Mouse (Mus musculus) neural tube, embryonic 13.5 days (tissue): ENCODE measurements around the gene Pigv. TPM values are rescaled to one million over a fixed set of nuclear protein-coding genes. Genes with fewer than 3 reads are reported as not detected.

Experiments
- ATAC-seq: fragments of 200-750 bp; cut with Nextera tagmentation; 2 replicates; pipeline ENCODE4 v1.8.0; 2017; ENCODE audit warnings: low read depth, mild to moderate bottlenecking, moderate TSS enrichment, moderate library complexity
- H3K27ac ChIP-seq: fragments of 300-500 bp; sonication (generic); replicated peaks from 2 replicates; pipeline ENCODE4 v1.5.1; 2015; ENCODE audit warnings: moderate library complexity, mild to moderate bottlenecking, inconsistent platforms
- H3K27me3 ChIP-seq: fragments of 300-500 bp; sonication (generic); 2 replicates; pipeline ENCODE4 v1.6.1; 2015; ENCODE audit warnings: mild to moderate bottlenecking, inconsistent platforms
- H3K36me3 ChIP-seq: fragments of 300-500 bp; sonication (generic); 2 replicates; pipeline ENCODE4 v1.6.1; 2015; ENCODE audit warnings: mild to moderate bottlenecking, inconsistent platforms
- H3K4me1 ChIP-seq: fragments of 300-500 bp; sonication (generic); replicated peaks from 2 replicates; pipeline ENCODE4 v1.6.1; 2015; ENCODE audit warnings: inconsistent platforms
- H3K4me2 ChIP-seq: fragments of 300-500 bp; sonication (generic); 2 replicates; pipeline ENCODE4 v1.6.1; 2015; ENCODE audit warnings: inconsistent platforms, mild to moderate bottlenecking, moderate library complexity
- H3K4me3 ChIP-seq: fragments of 300-500 bp; sonication (generic); 2 replicates; pipeline ENCODE4 v1.5.1; 2015; ENCODE audit warnings: mild to moderate bottlenecking, inconsistent platforms
- H3K9ac ChIP-seq: fragments of 300-500 bp; sonication (generic); 2 replicates; pipeline ENCODE4 v1.6.1; 2015; ENCODE audit warnings: moderate library complexity, mild to moderate bottlenecking, inconsistent platforms
- H3K9me3 ChIP-seq: fragments of 300-500 bp; sonication (generic); 2 replicates; pipeline ENCODE4 v1.6.1; 2016; ENCODE audit warnings: inconsistent platforms
- WGBS: fragments of 180-500 bp; shearing (Covaris S2); methylation state at CpG from one replicate; pipeline ENCODE4 v1.1.7; 2015; 5-methylcytosine and 5-hydroxymethylcytosine counted together
- polyA plus RNA-seq: library from polyadenylated mRNA; unstranded; fragments of >200 nt; fragmentation: Nextera tagmentation; extraction: Ambion mirVana; gene quantifications from 2 replicates; pipeline ENCODE4 v1.2.1, GENCODE M21; 2015

Pigv gene
- polyA plus RNA-seq, 1 experiment from 2014 or later = 14.2 TPM

- Histone ChIP-seq H3K27ac (peak overlapping the region; percentile 87), H3K36me3 (no peaks in the 10 kb centered on the region), H3K9ac (peak overlapping the region; percentile 96), H3K9me3 (no peaks in the 10 kb centered on the region), H3K4me1 (peaks cover 42% of the 10 kb centered on the region), H3K4me2 (peak overlapping the region; percentile 95), H3K4me3 (peak overlapping the region; percentile 81), H3K27me3 (no peaks in the 10 kb centered on the region)
- WGBS = 1% methylated on average over 49 of the region's 69 CpGs
- ATAC-seq = peak; percentile 74
Measured at GRCm38 (mm10) chr4:133632483-133633327, 39.7 kb downstream of the Pigv start.

- Histone ChIP-seq H3K4me2 (peak overlapping the region; percentile 95), H3K36me3 (peaks cover 2% of the 10 kb centered on the region), H3K9ac (peak overlapping the region; percentile 96), H3K9me3 (no peaks in the 10 kb centered on the region), H3K27ac (no peak overlapping the region), H3K4me3 (peak overlapping the region; percentile 81), H3K4me1 (peaks cover 42% of the 10 kb centered on the region), H3K27me3 (no peaks in the 10 kb centered on the region)
- WGBS = 34% methylated on average over 9 of the region's 9 CpGs
- ATAC-seq = no peak
Measured at GRCm38 (mm10) chr4:133631769-133632411, 40.6 kb downstream of the Pigv start.

- Histone ChIP-seq H3K9ac (peak overlapping the region; percentile 96; the same call in 1 of the 2 replicates), H3K4me2 (peak overlapping the region; percentile 95), H3K27ac (no peak overlapping the region), H3K27me3 (no peaks in the 10 kb centered on the region), H3K4me3 (peak overlapping the region; percentile 81; the same call in 1 of the 2 replicates), H3K4me1 (peaks cover 46% of the 10 kb centered on the region), H3K9me3 (no peaks in the 10 kb centered on the region), H3K36me3 (peaks cover 9% of the 10 kb centered on the region)
- no peak for ATAC-seq
- WGBS = 83% methylated on average over 14 of the region's 14 CpGs
Measured at GRCm38 (mm10) chr4:133631071-133631768, 41.2 kb downstream of the Pigv start.

GRCm38 (mm10) chr4:133630326-133630920, 42.0 kb downstream of the Pigv start:
- Histone ChIP-seq H3K27ac (no peak overlapping the region), H3K36me3 (peaks cover 17% of the 10 kb centered on the region), H3K4me3 (no peak overlapping the region), H3K4me2 (no peak overlapping the region), H3K27me3 (no peaks in the 10 kb centered on the region), H3K9me3 (no peaks in the 10 kb centered on the region), H3K9ac (no peak overlapping the region), H3K4me1 (peaks cover 46% of the 10 kb centered on the region)
- ATAC-seq = no peak
- 95% methylated on average over 8 of the region's 8 CpGs for WGBS

- H3K9ac ChIP-seq = no peak overlapping the region
- no peaks in the 10 kb centered on the region for H3K9me3 ChIP-seq
- WGBS = 88% methylated on average over 7 of the region's 7 CpGs
- peaks cover 46% of the 10 kb centered on the region for H3K4me1 ChIP-seq
- ATAC-seq = no peak
- peaks cover 29% of the 10 kb centered on the region for H3K36me3 ChIP-seq
- no peak overlapping the region for H3K27ac ChIP-seq
- H3K4me2 ChIP-seq = no peak overlapping the region
- no peak overlapping the region for H3K4me3 ChIP-seq
- H3K27me3 ChIP-seq = no peaks in the 10 kb centered on the region
Measured at GRCm38 (mm10) chr4:133629191-133629590, 43.3 kb downstream of the Pigv start.

GRCm38 (mm10) chr4:133628517-133628916, 43.9 kb downstream of the Pigv start:
- H3K27ac ChIP-seq = no peak overlapping the region
- peaks cover 36% of the 10 kb centered on the region for H3K36me3 ChIP-seq
- H3K4me3 ChIP-seq = no peak overlapping the region
- H3K9ac ChIP-seq = no peak overlapping the region
- ATAC-seq = no peak
- no peak overlapping the region for H3K4me2 ChIP-seq
- H3K4me1 ChIP-seq = peaks cover 43% of the 10 kb centered on the region
- no peaks in the 10 kb centered on the region for H3K27me3 ChIP-seq
- H3K9me3 ChIP-seq = no peaks in the 10 kb centered on the region
- 78% methylated on average over 2 of the region's 2 CpGs for WGBS

GRCm38 (mm10) chr4:133627039-133627438, 45.4 kb downstream of the Pigv start:
- WGBS = 92% methylated on average over 14 of the region's 14 CpGs

GRCm38 (mm10) chr4:133626621-133627020, 45.8 kb downstream of the Pigv start:
- Histone ChIP-seq H3K4me1 (peaks cover 31% of the 10 kb centered on the region), H3K27ac (no peak overlapping the region), H3K9ac (no peak overlapping the region), H3K4me2 (no peak overlapping the region), H3K36me3 (peaks cover 38% of the 10 kb centered on the region), H3K27me3 (no peaks in the 10 kb centered on the region), H3K4me3 (no peak overlapping the region), H3K9me3 (no peaks in the 10 kb centered on the region)
- no peak for ATAC-seq
- WGBS = 91% methylated on average over 9 of the region's 9 CpGs

More at GRCm38 (mm10) chr4:133627039-133627438, 45.4 kb downstream of the Pigv start:
- no peak overlapping the region for H3K4me2 ChIP-seq
- H3K27ac ChIP-seq = no peak overlapping the region
- H3K27me3 ChIP-seq = no peaks in the 10 kb centered on the region
- peaks cover 35% of the 10 kb centered on the region for H3K4me1 ChIP-seq
- H3K9ac ChIP-seq = no peak overlapping the region
- H3K4me3 ChIP-seq = no peak overlapping the region
- ATAC-seq = no peak
- peaks cover 37% of the 10 kb centered on the region for H3K36me3 ChIP-seq
- H3K9me3 ChIP-seq = no peaks in the 10 kb centered on the region

GRCm38 (mm10) chr4:133626221-133626620, 46.2 kb downstream of the Pigv start:
- Histone ChIP-seq H3K9ac (no peak overlapping the region), H3K27ac (peak overlapping the region; percentile 47)
- WGBS = 45% methylated on average over 5 of the region's 5 CpGs

GRCm38 (mm10) chr4:133625621-133626071, 46.8 kb downstream of the Pigv start:
- Histone ChIP-seq H3K4me1 (peaks cover 21% of the 10 kb centered on the region), H3K27me3 (no peaks in the 10 kb centered on the region), H3K27ac (peak overlapping the region; percentile 47; the same call in 1 of the 2 replicates), H3K36me3 (peaks cover 47% of the 10 kb centered on the region), H3K4me3 (no peak overlapping the region), H3K9ac (no peak overlapping the region), H3K4me2 (no peak overlapping the region), H3K9me3 (no peaks in the 10 kb centered on the region)
- WGBS = 71% methylated on average over 11 of the region's 11 CpGs
- ATAC-seq = no peak

More at GRCm38 (mm10) chr4:133626221-133626620, 46.2 kb downstream of the Pigv start:
- Histone ChIP-seq H3K4me2 (no peak overlapping the region), H3K4me1 (peaks cover 27% of the 10 kb centered on the region), H3K9me3 (no peaks in the 10 kb centered on the region), H3K36me3 (peaks cover 42% of the 10 kb centered on the region), H3K4me3 (no peak overlapping the region), H3K27me3 (no peaks in the 10 kb centered on the region)
- no peak for ATAC-seq

- Histone ChIP-seq H3K4me1 (peaks cover 16% of the 10 kb centered on the region), H3K9me3 (no peaks in the 10 kb centered on the region), H3K4me3 (no peak overlapping the region), H3K4me2 (no peak overlapping the region), H3K27me3 (no peaks in the 10 kb centered on the region), H3K27ac (no peak overlapping the region), H3K36me3 (peaks cover 54% of the 10 kb centered on the region), H3K9ac (no peak overlapping the region)
- 89% methylated on average over 7 of the region's 7 CpGs for WGBS
- ATAC-seq = no peak
Measured at GRCm38 (mm10) chr4:133624830-133625229, 47.6 kb downstream of the Pigv start.
